Mouse (Mus musculus): Measurements from ENCODE around the gene Mrpl10. TPM values are rescaled to one million over a fixed set of nuclear protein-coding genes. Genes with fewer than 3 reads are reported as not detected.

The Mrpl10 gene
- total and polyA plus RNA-seq, 2 experiments from 2014 or later, result 64.6 to 66.6 TPM

DNA sequence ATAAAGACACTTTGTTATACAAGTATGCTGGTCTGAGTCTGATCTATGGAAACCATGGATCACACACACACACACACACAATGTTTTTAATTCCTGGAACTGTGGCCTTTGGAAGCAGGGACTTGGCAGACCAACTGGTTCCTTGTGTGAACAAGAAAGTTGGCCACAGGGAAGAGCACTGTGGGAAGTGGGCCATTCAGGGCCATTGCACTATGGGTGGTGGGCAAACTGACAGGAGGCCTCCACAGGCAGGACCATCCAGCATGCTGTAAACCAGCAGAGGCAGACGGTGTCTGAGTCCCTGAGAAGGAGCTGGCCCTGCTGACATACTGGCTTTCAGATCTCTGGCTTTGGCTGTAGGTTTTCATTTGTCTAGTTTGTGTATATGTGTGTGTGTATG, 28.0 kb downstream of the Mrpl10 start:
- H3K9me3 ChIP-seq (ENCODE audit: low read length), result no peaks in the 10 kb centered on the region
- 50% methylated on average over 1 of the region's 1 CpGs for WGBS
- H3K9ac ChIP-seq (replicated peaks; ENCODE audit: low read length), result no peak overlapping the region
- no peak for TF ChIP-seq CTCF (IDR thresholded peaks at IDR 0.05; ENCODE audit: low read depth)
- no peak overlapping the region for H3K4me3 ChIP-seq (ENCODE audit: low read length)
- H3K27me3 ChIP-seq (ENCODE audit: insufficient read depth, low read length), result no peaks in the 10 kb centered on the region
- DNase-seq (ENCODE audit: low spot score) (peak; percentile 72), ATAC-seq (peak; percentile 79)
- H3K27ac ChIP-seq, result peak overlapping the region; percentile 9; the same call in 1 of the 2 replicates
- H3K36me3 ChIP-seq (ENCODE audit: insufficient read depth, low read length), result 0 out of 2 replicates have a peak, but pooled peaks cover 9% of the 10 kb centered on the region
- H3K4me1 ChIP-seq (ENCODE audit: insufficient read depth, low read length), result no peaks in the 10 kb centered on the region
- no peak overlapping the region for H3K4me2 ChIP-seq (ENCODE audit: low read depth, low read length)

GRCm38 (mm10) chr11:97069770-97070169, 28.4 kb downstream of the Mrpl10 start:
- Histone ChIP-seq H3K36me3 (ENCODE audit: insufficient read depth, low read length) (0 out of 2 replicates have a peak, but pooled peaks cover 9% of the 10 kb centered on the region), H3K9ac (replicated peaks; ENCODE audit: low read length) (no peak overlapping the region), H3K27me3 (ENCODE audit: insufficient read depth, low read length) (no peaks in the 10 kb centered on the region), H3K4me2 (ENCODE audit: low read depth, low read length) (no peak overlapping the region), H3K27ac (peak overlapping the region; percentile 9; the same call in 1 of the 2 replicates), H3K9me3 (ENCODE audit: low read length) (no peaks in the 10 kb centered on the region), H3K4me1 (ENCODE audit: insufficient read depth, low read length) (no peaks in the 10 kb centered on the region), H3K4me3 (ENCODE audit: low read length) (no peak overlapping the region)
- no peak for DNase-seq (ENCODE audit: low spot score)
- WGBS, result 86% methylated on average over 2 of the region's 2 CpGs
- no peak for TF ChIP-seq CTCF (IDR thresholded peaks at IDR 0.05; ENCODE audit: low read depth)
- no peak for ATAC-seq

GRCm38 (mm10) chr11:97071129-97071528, 29.8 kb downstream of the Mrpl10 start:
- Histone ChIP-seq H3K27ac (no peak overlapping the region), H3K4me1 (ENCODE audit: insufficient read depth, low read length) (no peaks in the 10 kb centered on the region), H3K9ac (replicated peaks; ENCODE audit: low read length) (no peak overlapping the region), H3K4me2 (ENCODE audit: low read depth, low read length) (no peak overlapping the region), H3K36me3 (ENCODE audit: insufficient read depth, low read length) (0 out of 2 replicates have a peak, but pooled peaks cover 9% of the 10 kb centered on the region), H3K4me3 (ENCODE audit: low read length) (no peak overlapping the region), H3K27me3 (ENCODE audit: insufficient read depth, low read length) (no peaks in the 10 kb centered on the region), H3K9me3 (ENCODE audit: low read length) (no peaks in the 10 kb centered on the region)
- WGBS, result 70% methylated on average over 1 of the region's 1 CpGs
- no peak for TF ChIP-seq CTCF (IDR thresholded peaks at IDR 0.05; ENCODE audit: low read depth)
- no peak for ATAC-seq
- DNase-seq (ENCODE audit: low spot score), result no peak

DNA sequence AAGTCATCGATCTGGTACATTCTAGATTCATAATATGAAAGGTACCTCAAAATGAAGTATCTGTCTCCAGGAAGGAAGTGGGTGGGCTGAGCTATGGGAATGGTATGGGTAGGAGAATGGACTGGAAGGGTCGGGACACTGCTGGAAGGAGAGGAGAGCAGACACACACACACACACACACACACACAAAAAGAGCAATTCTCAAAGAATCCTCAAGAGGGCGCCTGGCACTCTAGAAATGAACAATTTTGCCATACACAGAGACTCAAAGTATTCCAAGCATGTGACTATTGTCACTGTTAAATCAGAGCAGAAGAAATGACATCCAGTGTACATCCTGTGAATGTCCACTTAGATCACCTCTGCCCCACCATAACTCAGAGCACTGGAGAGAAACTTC, 31.2 kb downstream of the Mrpl10 start:
- Histone ChIP-seq H3K36me3 (ENCODE audit: insufficient read depth, low read length) (0 out of 2 replicates have a peak, but pooled peaks cover 4% of the 10 kb centered on the region), H3K4me2 (ENCODE audit: low read depth, low read length) (no peak overlapping the region), H3K4me3 (ENCODE audit: low read length) (no peak overlapping the region), H3K27me3 (ENCODE audit: insufficient read depth, low read length) (no peaks in the 10 kb centered on the region), H3K9ac (replicated peaks; ENCODE audit: low read length) (no peak overlapping the region), H3K9me3 (ENCODE audit: low read length) (no peaks in the 10 kb centered on the region), H3K27ac (no peak overlapping the region), H3K4me1 (ENCODE audit: insufficient read depth, low read length) (no peaks in the 10 kb centered on the region)
- DNase-seq (ENCODE audit: low spot score) (peak; percentile 89), ATAC-seq (peak; percentile 63)
- 30% methylated on average over 3 of the region's 3 CpGs for WGBS
- peak; percentile 94 for TF ChIP-seq CTCF (IDR thresholded peaks at IDR 0.05; ENCODE audit: low read depth)

DNA sequence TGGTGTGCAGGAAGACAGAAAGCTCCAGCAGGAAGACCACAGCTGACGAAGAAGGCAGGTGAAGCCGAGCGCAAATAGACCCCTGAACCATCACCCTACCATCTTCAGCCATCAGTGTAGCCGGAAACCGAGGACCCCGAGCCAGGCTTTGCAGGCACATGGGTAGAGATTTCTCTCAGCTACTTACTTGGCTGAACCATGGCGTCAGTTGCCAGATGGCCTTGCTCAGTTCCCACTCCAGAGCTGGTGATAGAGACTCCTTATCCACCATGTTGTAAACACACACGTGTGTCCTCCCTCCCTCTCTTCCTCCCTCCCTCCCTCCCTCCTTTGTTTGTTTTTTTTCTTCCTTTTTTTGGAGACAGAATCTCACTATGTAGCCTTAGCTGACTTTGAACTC, 32.9 kb downstream of the Mrpl10 start:
- H3K4me1 ChIP-seq (ENCODE audit: insufficient read depth, low read length), result no peaks in the 10 kb centered on the region
- no peaks in the 10 kb centered on the region for H3K36me3 ChIP-seq (ENCODE audit: insufficient read depth, low read length)
- H3K9ac ChIP-seq (replicated peaks; ENCODE audit: low read length), result no peak overlapping the region
- no peak overlapping the region for H3K4me2 ChIP-seq (ENCODE audit: low read depth, low read length)
- H3K27ac ChIP-seq, result no peak overlapping the region
- no peak for DNase-seq (ENCODE audit: low spot score)
- 75% methylated on average over 8 of the region's 8 CpGs for WGBS
- H3K4me3 ChIP-seq (ENCODE audit: low read length), result no peak overlapping the region
- no peak for ATAC-seq
- H3K27me3 ChIP-seq (ENCODE audit: insufficient read depth, low read length), result no peaks in the 10 kb centered on the region
- no peaks in the 10 kb centered on the region for H3K9me3 ChIP-seq (ENCODE audit: low read length)
- no peak for TF ChIP-seq CTCF (IDR thresholded peaks at IDR 0.05; ENCODE audit: low read depth)

GRCm38 (mm10) chr11:97078751-97079150, 37.4 kb downstream of the Mrpl10 start:
- TF ChIP-seq CTCF (IDR thresholded peaks at IDR 0.05; ENCODE audit: low read depth), result no peak
- H3K4me1 ChIP-seq (ENCODE audit: insufficient read depth, low read length), result no peaks in the 10 kb centered on the region
- ATAC-seq (no peak), DNase-seq (ENCODE audit: low spot score) (no peak)
- no peak overlapping the region for H3K4me3 ChIP-seq (ENCODE audit: low read length)
- H3K27me3 ChIP-seq (ENCODE audit: insufficient read depth, low read length), result no peaks in the 10 kb centered on the region
- no peak overlapping the region for H3K9ac ChIP-seq (replicated peaks; ENCODE audit: low read length)
- 64% methylated on average over 4 of the region's 4 CpGs for whole genome bisulfite sequencing
- no peak overlapping the region for H3K4me2 ChIP-seq (ENCODE audit: low read depth, low read length)
- no peaks in the 10 kb centered on the region for H3K36me3 ChIP-seq (ENCODE audit: insufficient read depth, low read length)
- H3K9me3 ChIP-seq (ENCODE audit: low read length), result no peaks in the 10 kb centered on the region
- no peak overlapping the region for H3K27ac ChIP-seq

DNA sequence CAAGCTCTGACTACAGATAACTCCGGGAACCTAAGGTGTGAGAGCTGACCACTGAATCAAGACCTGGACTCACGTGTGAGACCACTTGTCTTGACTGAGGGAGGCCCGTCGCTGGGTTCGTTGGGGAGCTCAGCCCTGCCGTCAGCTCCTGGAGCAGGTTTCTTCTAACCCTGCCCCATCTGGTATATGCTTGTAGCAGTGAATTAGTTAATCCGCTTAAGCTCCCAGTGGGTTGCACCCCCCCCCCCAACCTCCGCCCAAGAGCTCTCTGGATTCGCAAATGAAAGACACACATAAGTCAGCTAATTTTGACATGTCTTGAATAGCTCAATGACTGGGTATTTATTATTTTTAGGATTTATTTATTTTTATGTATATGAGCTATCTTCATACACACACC, 38.9 kb downstream of the Mrpl10 start:
- ATAC-seq (no peak), DNase-seq (ENCODE audit: low spot score) (peak; percentile 9)
- H3K27me3 ChIP-seq (ENCODE audit: insufficient read depth, low read length), result no peaks in the 10 kb centered on the region
- H3K4me3 ChIP-seq (ENCODE audit: low read length), result no peak overlapping the region
- WGBS, result 39% methylated on average over 9 of the region's 9 CpGs
- no peak for TF ChIP-seq CTCF (IDR thresholded peaks at IDR 0.05; ENCODE audit: low read depth)
- no peaks in the 10 kb centered on the region for H3K9me3 ChIP-seq (ENCODE audit: low read length)
- H3K36me3 ChIP-seq (ENCODE audit: insufficient read depth, low read length), result no peaks in the 10 kb centered on the region
- no peak overlapping the region for H3K9ac ChIP-seq (replicated peaks; ENCODE audit: low read length)
- H3K4me1 ChIP-seq (ENCODE audit: insufficient read depth, low read length), result no peaks in the 10 kb centered on the region
- no peak overlapping the region for H3K4me2 ChIP-seq (ENCODE audit: low read depth, low read length)
- no peak overlapping the region for H3K27ac ChIP-seq
